8 mouse cellular contexts compared by ENCODE assay signal in genomic region chr11:72440597-72440964, GRCm38 (mm10). TPM values are rescaled to one million over a fixed set of nuclear protein-coding genes. Genes with fewer than 3 reads are reported as not detected.
DNase-seq lines count a peak whose midpoint lies in the region; ATAC-seq and TF ChIP-seq lines count a peak whose summit lies in the region.
"Not testable (repeated sequence)": the region's sequence is repeated elsewhere in the genome, so short reads cannot be mapped to it uniquely, and the experiment has no call there.
"Had no signal": no experiment of that assay in that cellular context is flagged by ENCODE, and none has a peak within 500 bp of the region (broad histone marks: within the 10 kb centered on the region; RNA-seq: fewer than 3 reads in every experiment).

No protein-coding gene starts in this region.

- H3K27me3 ChIP-seq in forebrain, embryonic 11.5 days (ENCODE audit: control insufficient read depth, insufficient read depth, low read length); heart, embryonic 15.5 days; intestine, embryonic 16.5 days (replicated peaks; ENCODE audit: control insufficient read depth, insufficient read depth, low read length); limb, embryonic 15.5 days; neural tube, embryonic 14.5 days (ENCODE audit: control insufficient read depth, insufficient read depth, low read length): not testable (repeated sequence)

- not testable (repeated sequence) for TF ChIP-seq POLR2A in bone marrow macrophage, adult 2 months (IDR thresholded peaks at IDR 0.05; ENCODE audit: borderline replicate concordance, low read depth, low read length)

- H3K79me2 ChIP-seq in macrophage (ENCODE audit: inconsistent target) = peaks cover 18% of the 10 kb centered on the region

- H3K36me3 ChIP-seq in forebrain, embryonic 11.5 days (ENCODE audit: control insufficient read depth, insufficient read depth, low read length) = peaks cover 21% of the 10 kb centered on the region
- H3K36me3 ChIP-seq in heart, embryonic 15.5 days = peaks cover 34% of the 10 kb centered on the region
- peaks cover 21% of the 10 kb centered on the region for H3K36me3 ChIP-seq in intestine, embryonic 16.5 days (ENCODE audit: control insufficient read depth, insufficient read depth, low read length)
- H3K36me3 ChIP-seq in limb, embryonic 15.5 days = peaks cover 31% of the 10 kb centered on the region
- H3K36me3 ChIP-seq in macrophage (ENCODE audit: inconsistent target) = peaks cover 31% of the 10 kb centered on the region; the same call in 1 of the 2 replicates
- H3K36me3 ChIP-seq in neural tube, embryonic 14.5 days (ENCODE audit: control insufficient read depth, insufficient read depth, low read length) = peaks cover 30% of the 10 kb centered on the region

- not testable (repeated sequence) for H3K4me1 ChIP-seq in bone marrow macrophage, adult 2 months (ENCODE audit: control insufficient read depth, insufficient read depth, low read length); forebrain, embryonic 11.5 days (replicated peaks; ENCODE audit: control insufficient read depth, insufficient read depth, low read length)
- peaks cover 21% of the 10 kb centered on the region for H3K4me1 ChIP-seq in heart, embryonic 15.5 days (replicated peaks)
- H3K4me1 ChIP-seq in intestine, embryonic 16.5 days (ENCODE audit: control insufficient read depth, insufficient read depth, low read length) = peaks cover 19% of the 10 kb centered on the region
- peaks cover 18% of the 10 kb centered on the region for H3K4me1 ChIP-seq in limb, embryonic 15.5 days
- H3K4me1 ChIP-seq in neural tube, embryonic 14.5 days (ENCODE audit: control insufficient read depth, insufficient read depth, low read length) = peaks cover 11% of the 10 kb centered on the region

- peak overlapping the region; percentile 74 for H3K27ac ChIP-seq in bone marrow macrophage, adult 2 months (ENCODE audit: insufficient read depth, low read depth, low read length)
- H3K27ac ChIP-seq in forebrain, embryonic 11.5 days (ENCODE audit: low read depth, low read length) = peak overlapping the region; percentile 94
- H3K27ac ChIP-seq in heart, embryonic 15.5 days = peak overlapping the region; percentile 85
- H3K27ac ChIP-seq in intestine, embryonic 16.5 days (ENCODE audit: low read length) = peak overlapping the region; percentile 89
- H3K27ac ChIP-seq in limb, embryonic 15.5 days = peak overlapping the region; percentile 91
- peak overlapping the region; percentile 52 for H3K27ac ChIP-seq in macrophage
- H3K27ac ChIP-seq in neural tube, embryonic 14.5 days (ENCODE audit: low read depth, low read length) = peak overlapping the region; percentile 94

- H3K4me2 ChIP-seq in forebrain, embryonic 11.5 days (ENCODE audit: low read depth, low read length, severe bottlenecking) = peak overlapping the region; percentile 55
- peak overlapping the region; percentile 95 for H3K4me2 ChIP-seq in heart, embryonic 15.5 days
- peak overlapping the region; percentile 69 for H3K4me2 ChIP-seq in intestine, embryonic 16.5 days (ENCODE audit: low read depth, low read length)
- H3K4me2 ChIP-seq in limb, embryonic 15.5 days = peak overlapping the region; percentile 84
- peak overlapping the region; percentile 64 for H3K4me2 ChIP-seq in neural tube, embryonic 14.5 days (ENCODE audit: low read depth, low read length)

- peak overlapping the region; percentile 96 for H3K4me3 ChIP-seq in bone marrow macrophage, adult 2 months (ENCODE audit: insufficient read depth, low read length)
- H3K4me3 ChIP-seq in forebrain, embryonic 11.5 days (ENCODE audit: low read depth, low read length) = peak overlapping the region; percentile 80
- H3K4me3 ChIP-seq in heart, embryonic 15.5 days = peak overlapping the region; percentile 87
- peak overlapping the region; percentile 98 for H3K4me3 ChIP-seq in intestine, embryonic 16.5 days (ENCODE audit: low read length)
- peak overlapping the region; percentile 87 for H3K4me3 ChIP-seq in limb, embryonic 15.5 days
- peak overlapping the region; percentile 99 for H3K4me3 ChIP-seq in macrophage (ENCODE audit: inconsistent target)
- H3K4me3 ChIP-seq in neural tube, embryonic 14.5 days (ENCODE audit: low read depth, low read length) = peak overlapping the region; percentile 95

- WGBS in forebrain, embryonic 11.5 days = 50% methylated on average over 6 of the region's 6 CpGs
- 33% methylated on average over 6 of the region's 6 CpGs for WGBS in heart, embryonic 15.5 days
- WGBS in intestine, embryonic 16.5 days = 40% methylated on average over 6 of the region's 6 CpGs
- WGBS in limb, embryonic 15.5 days = 40% methylated on average over 6 of the region's 6 CpGs
- WGBS in macrophage (ENCODE audit: missing documents) = 37% methylated on average over 5 of the region's 6 CpGs
- WGBS in neural tube, embryonic 14.5 days = 45% methylated on average over 6 of the region's 6 CpGs

- TF ChIP-seq CTCF in bone marrow macrophage, adult 2 months (IDR thresholded peaks at IDR 0.05; ENCODE audit: low read depth, low read length) = not testable (repeated sequence)

- DNase-seq in forebrain, embryonic 11.5 days (ENCODE audit: low spot score) = not testable (repeated sequence)

- 0 out of 2 replicates have a peak, but pooled peaks have one; percentile 9 for ATAC-seq in forebrain, embryonic 11.5 days (replicated peaks; ENCODE audit: low FRiP score)
- ATAC-seq in heart, embryonic 15.5 days (replicated peaks; ENCODE audit: insufficient number of reproducible peaks, insufficient read depth, low FRiP score, low read depth); limb, embryonic 15.5 days (ENCODE audit: insufficient number of reproducible peaks, low FRiP score, low TSS enrichment, low read depth): not testable (repeated sequence)
- peak; percentile 15; the same call in 1 of the 2 replicates for ATAC-seq in intestine, embryonic 16.5 days
- peak; percentile 15; the same call in 1 of the 2 replicates for ATAC-seq in neural tube, embryonic 14.5 days (ENCODE audit: low read depth)

- H3K9me3 ChIP-seq in forebrain, embryonic 11.5 days (ENCODE audit: control insufficient read depth, low read length); heart, embryonic 15.5 days (replicated peaks); intestine, embryonic 16.5 days (ENCODE audit: control insufficient read depth, low read length); limb, embryonic 15.5 days; neural tube, embryonic 14.5 days (ENCODE audit: control insufficient read depth, low read length): not testable (repeated sequence)

- peak overlapping the region; percentile 77 for H3K9ac ChIP-seq in forebrain, embryonic 11.5 days (ENCODE audit: low read length)
- H3K9ac ChIP-seq in heart, embryonic 15.5 days = peak overlapping the region; percentile 81
- peak overlapping the region; percentile 90 for H3K9ac ChIP-seq in intestine, embryonic 16.5 days (ENCODE audit: low read depth, low read length)
- peak overlapping the region; percentile 83 for H3K9ac ChIP-seq in limb, embryonic 15.5 days
- H3K9ac ChIP-seq in neural tube, embryonic 14.5 days (replicated peaks; ENCODE audit: low read depth, low read length) = peak overlapping the region; percentile 71

RNA-seq across cellular contexts. Expression of gene Mybbp1a, which starts 0.6 kb away (rescaled TPM):
- 30.6 and 35.7 TPM in 2 replicates for polyA plus RNA-seq in bone marrow macrophage, adult 2 months (2012; ENCODE audit: insufficient read depth, insufficient read length, missing spikeins)
- 165 and 166 TPM in 2 replicates for polyA plus RNA-seq in forebrain, embryonic 11.5 days (2014; fragmentation: Nextera tagmentation; extraction: Ambion mirVana)
- 57.8 and 83.8 TPM in 2 replicates for polyA plus RNA-seq in heart, embryonic 15.5 days (2015; fragmentation: Nextera tagmentation; extraction: Ambion mirVana)
- polyA plus RNA-seq in intestine, embryonic 16.5 days (2015; fragmentation: Nextera tagmentation; extraction: Ambion mirVana) = 119 and 141 TPM in 2 replicates
- polyA plus RNA-seq in limb, embryonic 15.5 days (2015; fragmentation: Nextera tagmentation; extraction: Ambion mirVana) = 127 and 128 TPM in 2 replicates
- total RNA-seq in macrophage (2018; cell fraction: chromatin; rRNA removed) = 100 to 1,000 TPM in 3 of 26 experiments, 10 to 100 TPM in 23; 41.0 to 137 (median 76.3) TPM
- 10 to 100 TPM; 26.2 to 45.6 (median 38.0) TPM for total RNA-seq in macrophage (2018; cell fraction: cytosol; rRNA removed)
- 100 to 1,000 TPM in 1 of 26 experiments, 10 to 100 TPM in 25; 31.8 to 109 (median 41.7) TPM for total RNA-seq in macrophage (2018; cell fraction: nucleus; rRNA removed)
- 30.3 to 92.8 TPM (median 58.1 TPM) in 3 replicates for polyA plus RNA-seq in macrophage (2018)
- 55.1 and 63.5 TPM in 2 replicates for polyA plus RNA-seq in neural tube, embryonic 14.5 days (2014; fragmentation: Nextera tagmentation; extraction: Ambion mirVana)

RNA-seq across cellular contexts. Expression of gene Ggt6, which starts 5.3 kb away (rescaled TPM):
- polyA plus RNA-seq in bone marrow macrophage, adult 2 months (2012; ENCODE audit: insufficient read depth, insufficient read length, missing spikeins) = not detected in 2 replicates
- not detected in 2 replicates for polyA plus RNA-seq in forebrain, embryonic 11.5 days (2014; fragmentation: Nextera tagmentation; extraction: Ambion mirVana)
- polyA plus RNA-seq in heart, embryonic 15.5 days (2015; fragmentation: Nextera tagmentation; extraction: Ambion mirVana) = 0.15 TPM in 1 of 2 replicates, not detected in the other
- 19.2 and 21.2 TPM in 2 replicates for polyA plus RNA-seq in intestine, embryonic 16.5 days (2015; fragmentation: Nextera tagmentation; extraction: Ambion mirVana)
- polyA plus RNA-seq in limb, embryonic 15.5 days (2015; fragmentation: Nextera tagmentation; extraction: Ambion mirVana) = 10.4 and 11.5 TPM in 2 replicates
- total RNA-seq in macrophage (2018; cell fraction: chromatin; rRNA removed) = not detected
- not detected for total RNA-seq in macrophage (2018; cell fraction: cytosol; rRNA removed)
- not detected for total RNA-seq in macrophage (2018; cell fraction: nucleus; rRNA removed)
- not detected in 3 replicates for polyA plus RNA-seq in macrophage (2018)
- not detected in 2 replicates for polyA plus RNA-seq in neural tube, embryonic 14.5 days (2014; fragmentation: Nextera tagmentation; extraction: Ambion mirVana)
- total RNA-seq: layer of hippocampus, postnatal 36 days had no signal

RNA-seq across cellular contexts. Expression of gene Smtnl2, which starts 29.1 kb away (rescaled TPM):
- not detected in 2 replicates for polyA plus RNA-seq in bone marrow macrophage, adult 2 months (2012; ENCODE audit: insufficient read depth, insufficient read length, missing spikeins)
- polyA plus RNA-seq in forebrain, embryonic 11.5 days (2014; fragmentation: Nextera tagmentation; extraction: Ambion mirVana) = 5.0 and 7.0 TPM in 2 replicates
- polyA plus RNA-seq in heart, embryonic 15.5 days (2015; fragmentation: Nextera tagmentation; extraction: Ambion mirVana) = 114 and 133 TPM in 2 replicates
- polyA plus RNA-seq in intestine, embryonic 16.5 days (2015; fragmentation: Nextera tagmentation; extraction: Ambion mirVana) = 27.3 and 28.9 TPM in 2 replicates
- polyA plus RNA-seq in limb, embryonic 15.5 days (2015; fragmentation: Nextera tagmentation; extraction: Ambion mirVana) = 85.0 and 97.2 TPM in 2 replicates
- not detected for total RNA-seq in macrophage (2018; cell fraction: chromatin; rRNA removed)
- total RNA-seq in macrophage (2018; cell fraction: cytosol; rRNA removed) = not detected
- total RNA-seq in macrophage (2018; cell fraction: nucleus; rRNA removed) = not detected
- polyA plus RNA-seq in macrophage (2018) = not detected in 3 replicates
- 3.3 and 5.3 TPM in 2 replicates for polyA plus RNA-seq in neural tube, embryonic 14.5 days (2014; fragmentation: Nextera tagmentation; extraction: Ambion mirVana)

RNA-seq across cellular contexts. Expression of gene Spns2, which starts 49.1 kb away (rescaled TPM):
- not detected in 2 replicates for polyA plus RNA-seq in bone marrow macrophage, adult 2 months (2012; ENCODE audit: insufficient read depth, insufficient read length, missing spikeins)
- 4.0 and 4.8 TPM in 2 replicates for polyA plus RNA-seq in forebrain, embryonic 11.5 days (2014; fragmentation: Nextera tagmentation; extraction: Ambion mirVana)
- polyA plus RNA-seq in heart, embryonic 15.5 days (2015; fragmentation: Nextera tagmentation; extraction: Ambion mirVana) = 2.8 and 3.2 TPM in 2 replicates
- 5.9 and 7.5 TPM in 2 replicates for polyA plus RNA-seq in intestine, embryonic 16.5 days (2015; fragmentation: Nextera tagmentation; extraction: Ambion mirVana)
- polyA plus RNA-seq in limb, embryonic 15.5 days (2015; fragmentation: Nextera tagmentation; extraction: Ambion mirVana) = 10.6 TPM in 2 replicates
- 1 to 10 TPM in 1 of 26 experiments, under 1 TPM in 3, not detected in 22; 0.23 to 1.9 (median 0.47) TPM for total RNA-seq in macrophage (2018; cell fraction: chromatin; rRNA removed)
- under 1 TPM in 19 of 26 experiments, not detected in 7; 0.03 to 0.29 (median 0.15) TPM for total RNA-seq in macrophage (2018; cell fraction: cytosol; rRNA removed)
- 1 to 10 TPM in 2 of 26 experiments, under 1 TPM in 5, not detected in 19; 0.14 to 1.6 (median 0.29) TPM for total RNA-seq in macrophage (2018; cell fraction: nucleus; rRNA removed)
- polyA plus RNA-seq in macrophage (2018) = 0.11 TPM in 1 of 3 replicates, not detected in the others
- 12.1 and 15.1 TPM in 2 replicates for polyA plus RNA-seq in neural tube, embryonic 14.5 days (2014; fragmentation: Nextera tagmentation; extraction: Ambion mirVana)
